Mouse (Mus musculus): ENCODE results near the gene Cmbl. TPM values are rescaled to one million over a fixed set of nuclear protein-coding genes. Genes with fewer than 3 reads are reported as not detected.
A peak's percentile ranks its signal among the peaks of the same experiment; 100 is the strongest.

Gene Cmbl
- total RNA-seq, 2 experiments from 2014 or later, result 43.3 to 47.6 TPM

- intact Hi-C loops (cut with DNase I), result no loop called here
- DNase-seq, result no peak
Measured at GRCm38 (mm10) chr15:31538346-31538745, 26.8 kb upstream of the Cmbl start.

DNA sequence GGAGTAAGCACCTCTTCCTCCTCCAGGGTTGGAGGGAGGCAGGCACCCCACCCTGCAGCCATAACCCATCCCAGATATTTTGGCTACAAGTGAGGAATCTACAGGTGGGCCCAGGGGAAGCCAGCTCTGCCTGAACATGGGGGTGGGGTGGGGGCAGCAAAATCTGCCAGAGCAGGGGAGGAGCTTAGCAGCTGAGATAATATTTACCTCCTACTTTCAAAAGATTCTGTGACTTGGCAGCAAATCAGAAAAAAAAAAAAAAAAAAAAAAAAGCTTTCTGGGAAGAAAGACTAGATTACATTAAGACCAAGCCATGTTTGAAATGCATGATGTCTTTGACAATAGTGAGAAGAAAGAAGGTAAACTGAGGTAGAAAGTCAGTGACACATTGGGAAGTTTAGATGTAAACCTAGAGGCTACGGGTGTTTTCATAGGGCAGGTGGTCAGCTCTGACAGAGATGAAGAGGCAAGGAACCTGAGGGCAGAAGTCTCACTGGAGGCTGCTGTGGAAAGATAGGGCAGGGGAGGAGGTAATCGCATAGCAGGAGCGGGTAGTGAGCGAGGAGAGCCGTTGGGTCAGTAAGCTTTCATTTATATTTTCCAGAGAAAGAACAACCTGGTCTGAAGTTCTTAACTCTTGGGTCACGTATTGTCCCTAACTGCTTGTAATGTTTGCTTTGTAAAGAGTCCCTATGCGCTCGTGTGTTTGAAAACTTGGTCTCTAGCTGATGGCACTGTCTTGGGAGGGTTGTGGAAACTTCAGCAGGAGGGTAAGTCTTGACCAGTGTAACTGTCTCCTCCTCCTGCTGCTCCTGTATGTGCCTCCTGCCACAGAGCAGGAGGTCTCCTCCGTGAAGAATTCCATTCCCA lies 25.3 kb upstream of the Cmbl start:
- intact Hi-C loops (cut with DNase I), result no loop called here
- DNase-seq, result no peak

- intact Hi-C loops (cut with DNase I), result no loop called here
- no peak for DNase-seq
Measured at GRCm38 (mm10) chr15:31540513-31540802, 24.7 kb upstream of the Cmbl start.

DNA sequence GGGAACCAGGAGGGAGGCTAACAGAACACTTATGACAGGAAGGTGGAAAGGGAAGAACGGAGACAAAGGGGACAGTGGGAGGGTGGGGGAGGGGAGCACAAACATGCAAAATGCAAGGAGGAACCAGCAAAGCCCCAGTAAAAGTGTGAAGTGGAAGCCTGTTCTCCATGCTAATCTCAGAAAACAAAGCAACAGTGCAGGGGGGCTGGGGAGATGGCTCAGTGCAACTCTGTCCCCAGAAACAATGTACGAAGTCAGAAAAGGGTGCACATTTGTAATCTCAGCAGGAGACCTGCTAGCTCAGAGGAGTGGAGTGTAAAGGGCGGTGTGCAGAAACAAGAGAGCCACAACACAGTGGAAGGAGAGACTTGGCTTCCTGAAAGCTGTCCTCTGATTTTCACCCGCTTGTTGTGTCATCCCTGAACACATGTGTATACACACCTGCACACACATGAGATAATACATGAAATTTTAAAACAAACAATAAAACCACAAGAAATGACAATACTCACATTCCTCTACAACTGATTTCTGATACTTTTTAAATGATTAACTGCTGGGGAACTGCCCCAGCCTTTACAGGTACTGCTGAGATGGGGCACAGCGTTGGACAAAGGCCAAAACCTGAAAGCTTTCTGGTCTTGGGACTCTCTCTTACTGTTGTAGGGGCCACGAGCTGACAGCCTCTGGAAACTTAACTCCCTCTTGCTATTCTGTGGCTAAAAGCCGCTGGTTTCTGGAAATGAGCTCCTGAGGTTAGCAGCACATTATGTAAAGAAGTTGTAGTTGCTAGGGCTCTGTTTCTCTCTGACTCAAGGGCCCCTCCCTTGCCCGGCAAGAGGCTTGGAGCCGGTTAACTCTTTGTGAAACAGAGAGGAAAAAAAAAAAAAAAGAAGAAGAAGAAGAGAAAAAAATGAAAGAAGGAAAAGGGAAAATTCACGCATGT lies 22.9 kb upstream of the Cmbl start:
- DNase-seq, result no peak
- intact Hi-C loops (cut with DNase I), result no loop called here

GRCm38 (mm10) chr15:31543246-31543645 lies 21.9 kb upstream of the Cmbl start:
- intact Hi-C loops (cut with DNase I), result no loop called here
- DNase-seq, result no peak

GRCm38 (mm10) chr15:31545058-31545457 lies 20.1 kb upstream of the Cmbl start:
- no peak for DNase-seq
- intact Hi-C loops (cut with DNase I), result no loop called here

GRCm38 (mm10) chr15:31546291-31546690 lies 18.9 kb upstream of the Cmbl start:
- intact Hi-C loops (cut with DNase I), result no loop called here
- no peak for DNase-seq

GRCm38 (mm10) chr15:31547421-31547820 lies 17.8 kb upstream of the Cmbl start:
- intact Hi-C loops (cut with DNase I), result no loop called here
- DNase-seq, result no peak

DNA sequence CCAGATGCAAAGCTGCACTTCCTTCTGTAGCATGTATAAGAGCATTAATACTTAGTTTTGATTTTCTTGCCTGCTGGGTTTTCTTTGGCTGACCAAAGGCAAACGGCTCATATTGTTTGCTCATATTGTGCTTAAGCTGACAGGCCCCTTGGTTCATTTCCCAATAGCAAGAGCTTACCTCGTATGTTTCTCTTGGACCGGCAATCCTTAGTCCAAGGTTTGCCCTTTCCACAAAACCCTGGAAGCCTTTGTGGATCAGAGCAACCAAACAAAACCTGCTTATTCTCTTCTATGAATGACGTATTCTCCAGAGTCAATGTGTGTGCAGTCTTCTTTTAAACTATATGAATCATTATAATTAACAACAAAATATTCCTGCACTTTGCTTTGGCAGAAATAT lies 14.8 kb upstream of the Cmbl start:
- intact Hi-C loops (cut with DNase I), result no loop called here
- no peak for DNase-seq

GRCm38 (mm10) chr15:31554855-31555254 lies 10.3 kb upstream of the Cmbl start:
- DNase-seq, result no peak
- intact Hi-C loops (cut with DNase I), result no loop called here

- peak in 1 of 2 experiments; percentile 8 for DNase-seq
- intact Hi-C loops (cut with DNase I), result no loop called here
Measured at GRCm38 (mm10) chr15:31561390-31561789, 3.8 kb upstream of the Cmbl start.

DNA sequence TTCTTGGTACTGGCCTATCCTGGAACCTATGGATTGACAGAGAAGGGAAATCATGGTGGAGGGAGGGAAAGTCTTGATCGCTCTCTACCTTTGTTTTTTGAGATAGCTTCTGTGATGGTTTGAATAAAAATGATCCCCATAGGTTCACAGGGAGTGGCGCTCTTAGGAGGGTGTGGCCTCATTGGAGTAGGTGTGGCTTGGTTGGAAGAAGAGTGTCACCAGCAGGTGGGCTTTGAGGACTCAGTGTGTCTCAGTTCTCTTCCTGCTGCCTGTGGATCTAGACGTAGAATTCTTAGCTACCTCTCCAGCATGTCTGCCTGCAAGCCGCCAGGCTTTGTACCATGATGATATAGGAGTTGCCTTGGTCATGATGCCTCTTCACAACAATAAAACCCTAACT lies 3.2 kb upstream of the Cmbl start:
- intact Hi-C loops (cut with DNase I), result no loop called here
- no peak for DNase-seq

- intact Hi-C loops (cut with DNase I), result no loop called here
- DNase-seq, result no peak
Measured at GRCm38 (mm10) chr15:31562847-31563246, 2.3 kb upstream of the Cmbl start.

DNA sequence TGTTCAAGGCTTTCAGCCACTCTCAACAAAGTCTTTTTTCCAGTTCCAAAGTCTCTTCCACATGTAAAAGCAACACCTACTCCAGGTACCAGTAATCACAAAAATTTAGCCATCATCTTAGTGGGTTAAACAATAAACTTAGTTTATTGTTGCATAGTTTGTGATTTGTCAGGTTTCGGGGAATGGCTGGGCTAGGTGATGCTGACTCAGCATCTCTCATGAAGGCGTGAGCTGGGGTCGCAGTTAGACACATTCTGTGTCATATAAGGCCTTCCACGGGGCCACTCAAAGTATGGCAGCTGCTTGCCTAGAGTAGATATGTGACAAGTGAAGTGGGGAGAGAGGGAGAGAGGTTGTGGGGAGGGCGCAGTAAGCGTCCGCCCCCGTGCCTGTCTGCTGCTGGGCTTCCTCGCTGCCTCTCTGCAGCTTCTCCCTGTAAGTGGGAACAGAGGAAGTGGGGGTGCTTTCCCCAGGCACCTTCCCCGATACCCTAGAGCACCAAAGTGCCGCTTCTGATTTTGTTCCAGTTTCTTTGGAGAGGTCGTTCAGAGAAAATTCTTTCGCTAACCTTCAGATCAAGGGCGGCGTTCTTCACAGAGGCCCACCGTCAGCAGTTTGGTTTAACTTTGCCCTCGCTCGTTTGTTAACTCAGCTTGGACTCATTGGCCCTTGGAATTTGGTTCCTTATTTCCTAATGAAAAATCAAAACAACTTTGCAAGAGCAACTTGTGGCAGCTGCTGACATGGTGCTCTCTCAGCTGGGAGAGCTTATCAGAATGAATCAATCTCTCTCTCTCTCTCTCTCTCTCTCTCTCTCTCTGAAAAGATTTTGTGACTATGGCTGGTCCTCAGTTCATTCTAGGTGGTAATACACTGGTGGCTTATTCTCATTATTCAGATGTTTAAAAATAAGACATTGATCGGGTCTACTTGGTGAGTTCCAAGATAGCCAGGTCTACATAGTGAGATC lies 1.3 kb upstream of the Cmbl start:
- DNase-seq, result no peak
- intact Hi-C loops (cut with DNase I), result no loop called here

DNA sequence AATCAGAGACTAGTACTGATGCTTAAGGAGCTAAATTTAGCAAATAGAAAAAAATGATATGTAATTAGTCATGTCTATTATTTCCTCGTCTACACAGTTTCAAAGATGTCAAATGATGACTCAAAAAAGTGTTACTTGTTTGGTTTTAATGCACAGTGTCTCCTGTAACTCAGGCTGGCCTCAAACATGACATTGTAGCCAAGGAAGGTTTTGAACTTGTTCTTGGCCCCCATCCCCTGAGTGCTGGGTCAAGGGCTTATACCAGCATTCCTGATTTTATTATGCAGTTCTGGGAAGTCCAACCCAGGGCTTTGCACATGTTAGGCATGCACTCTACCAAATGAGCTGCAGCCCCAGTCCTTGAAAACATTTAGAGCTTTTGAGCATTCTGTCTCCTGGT lies 597 bp downstream of the Cmbl start:
- no peak for DNase-seq
- intact Hi-C loops (cut with DNase I), result loop anchor here (5.0 kb wide), 1 partner anchor 33 kb away; the partner anchor contains the start of gene March6

- intact Hi-C loops (cut with DNase I), result loop anchor here (5.0 kb wide), 1 partner anchor 35 kb away; the partner anchor contains the start of gene March6
Measured at GRCm38 (mm10) chr15:31567431-31567830, 2.2 kb downstream of the Cmbl start.

DNA sequence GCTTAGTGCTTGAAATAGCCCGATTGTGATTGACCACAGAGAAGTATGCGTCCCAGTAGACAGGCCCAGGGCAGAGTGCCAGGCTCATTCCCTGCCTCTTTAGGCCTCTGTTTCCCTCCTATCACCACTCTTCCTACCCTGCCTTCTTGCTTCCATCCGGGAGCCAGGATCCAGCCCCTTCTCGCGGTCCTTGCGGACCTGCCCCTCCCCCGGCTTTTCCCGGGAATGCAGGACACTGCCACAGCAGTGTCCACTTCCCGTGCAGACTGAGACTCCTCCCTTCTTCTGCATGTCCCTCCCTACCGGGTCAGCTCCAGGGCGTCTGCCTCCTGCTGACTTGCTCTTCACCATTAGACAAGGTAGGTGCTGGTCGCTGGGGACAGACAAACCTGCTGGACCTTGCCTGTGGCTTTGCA lies 3.4 kb downstream of the Cmbl start:
- intact Hi-C loops (cut with DNase I), result loop anchor here (5.0 kb wide), 1 partner anchor 36 kb away; the partner anchor contains the start of gene March6
- DNase-seq, result peak; percentile 22 to 38

More at GRCm38 (mm10) chr15:31567431-31567830, 2.2 kb downstream of the Cmbl start:
- no peak for DNase-seq

DNA sequence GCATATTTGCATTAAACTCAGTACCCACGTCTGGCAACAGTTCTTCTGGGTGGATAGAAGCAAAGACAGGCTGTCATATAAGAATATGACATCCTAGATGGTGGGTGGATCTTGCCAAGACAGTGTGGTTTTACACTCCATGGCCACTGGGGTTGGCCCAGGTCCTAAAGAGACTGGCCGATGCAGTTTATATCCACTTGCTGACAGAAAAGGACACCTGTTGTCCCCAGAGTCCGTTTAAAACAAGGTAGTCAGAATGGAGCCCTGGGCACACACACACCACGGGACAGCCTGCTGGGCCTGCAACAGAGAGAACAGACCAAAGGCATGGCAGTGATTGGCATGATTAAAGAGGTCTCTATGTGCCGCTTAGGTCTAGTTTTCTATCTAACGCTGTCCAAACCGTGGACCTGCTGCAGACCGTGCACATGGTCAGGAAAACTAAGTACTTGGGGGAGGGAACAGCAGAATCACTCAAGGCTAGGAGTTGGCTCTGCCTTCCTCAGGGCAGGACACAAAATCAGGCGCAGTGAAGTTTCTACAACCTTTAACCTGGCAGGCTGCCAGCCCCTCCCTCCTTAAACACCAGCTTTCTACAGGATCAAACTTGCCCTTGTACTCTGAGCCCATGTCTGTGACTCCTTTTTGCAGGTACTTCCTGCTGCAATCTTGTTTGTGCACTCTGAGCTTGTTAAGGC lies 4.3 kb downstream of the Cmbl start:
- intact Hi-C loops (cut with DNase I), result loop anchor here (5.0 kb wide), 1 partner anchor 37 kb away; the partner anchor contains the start of gene March6
- peak in 1 of 2 experiments; percentile 36 for DNase-seq

DNA sequence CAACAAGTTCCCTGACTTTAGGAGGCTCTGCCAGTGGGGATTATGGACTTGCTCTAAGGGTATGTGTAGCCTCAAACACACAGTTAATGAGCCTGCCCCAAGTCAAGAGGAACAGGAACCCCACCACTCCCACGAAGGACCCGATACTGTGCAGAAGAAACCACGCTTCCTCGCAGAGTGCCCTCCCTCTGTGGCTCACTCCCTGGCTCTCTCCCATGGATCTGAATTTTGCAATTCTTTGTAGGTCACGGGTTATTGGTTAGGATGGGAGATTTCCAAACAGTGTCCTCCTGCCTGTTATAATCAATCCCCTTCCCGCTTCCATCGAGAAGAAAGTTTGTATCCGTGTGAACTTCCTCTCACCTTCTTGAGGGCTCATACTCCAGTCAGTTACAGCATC lies 5.8 kb downstream of the Cmbl start:
- intact Hi-C loops (cut with DNase I), result no loop called here
- no peak for DNase-seq

Measured in gastrocnemius, postnatal 36 days (tissue).